Mouse (Mus musculus) neural tube, embryonic 11.5 days (tissue): ENCODE data around the gene Eml1. TPM values are rescaled to one million over a fixed set of nuclear protein-coding genes. Genes with fewer than 3 reads are reported as not detected.
"Not testable (repeated sequence)": the region's sequence is repeated elsewhere in the genome, so short reads cannot be mapped to it uniquely, and the experiment has no call there.

Source experiments
- ATAC-seq: fragments of 200-750 bp; cut with Nextera tagmentation; 2 replicates; pipeline ENCODE4 v1.8.0; 2017; ENCODE audit warnings: moderate number of reproducible peaks, mild to moderate bottlenecking, moderate TSS enrichment, moderate library complexity; ENCODE audit not compliant: insufficient read depth, low FRiP score, low TSS enrichment
- DNase-seq: peaks from one replicate; pipeline ENCODE4 v3.0.0-alpha.2; 2015; ENCODE audit warnings: low spot score
- H3K27ac ChIP-seq: fragments of 300-500 bp; sonication (generic); 2 replicates; pipeline ENCODE4 v1.5.1; 2014; ENCODE audit warnings: low read depth, mild to moderate bottlenecking, low read length
- H3K27me3 ChIP-seq: fragments of 300-500 bp; sonication (generic); 2 replicates; pipeline ENCODE4 v1.6.1; 2014; ENCODE audit warnings: mild to moderate bottlenecking, low read length, mixed read lengths; ENCODE audit not compliant: control insufficient read depth, insufficient read depth
- H3K36me3 ChIP-seq: fragments of 300-500 bp; sonication (generic); 2 replicates; pipeline ENCODE4 v1.6.1; 2014; ENCODE audit warnings: mild to moderate bottlenecking, low read length, moderate library complexity, mixed read lengths; ENCODE audit not compliant: control insufficient read depth, insufficient read depth
- H3K4me1 ChIP-seq: fragments of 300-500 bp; sonication (generic); 2 replicates; pipeline ENCODE4 v1.6.1; 2014; ENCODE audit warnings: low read length, mixed read lengths; ENCODE audit not compliant: control insufficient read depth, insufficient read depth
- H3K4me2 ChIP-seq: fragments of 300-500 bp; sonication (generic); 2 replicates; pipeline ENCODE4 v1.6.1; 2014; ENCODE audit warnings: low read depth, mild to moderate bottlenecking, moderate library complexity
- H3K4me3 ChIP-seq: fragments of 300-500 bp; sonication (generic); 2 replicates; pipeline ENCODE4 v1.5.1; 2014; ENCODE audit warnings: low read depth, low read length
- H3K9ac ChIP-seq: fragments of 300-500 bp; sonication (generic); 2 replicates; pipeline ENCODE4 v1.6.1; 2014; ENCODE audit warnings: mild to moderate bottlenecking, low read length
- H3K9me3 ChIP-seq: fragments of 300-500 bp; sonication (generic); 2 replicates; pipeline ENCODE4 v1.6.1; 2016; ENCODE audit warnings: low read length; ENCODE audit not compliant: control insufficient read depth
- WGBS: fragments of 180-500 bp; shearing (Covaris S2); extraction: QIAGEN DNeasy Blood & Tissue Kit; methylation state at CpG from one replicate; pipeline ENCODE4 v1.1.7; 2014; 5-methylcytosine and 5-hydroxymethylcytosine counted together
- polyA plus RNA-seq: library from polyadenylated mRNA; unstranded; fragments of >200 nt; fragmentation: Nextera tagmentation; extraction: Ambion mirVana; gene quantifications from 2 replicates; pipeline ENCODE4 v1.2.1, GENCODE M21; 2014

Eml1 gene
- polyA plus RNA-seq, 1 experiment from 2014 or later: 164 TPM

DNA sequence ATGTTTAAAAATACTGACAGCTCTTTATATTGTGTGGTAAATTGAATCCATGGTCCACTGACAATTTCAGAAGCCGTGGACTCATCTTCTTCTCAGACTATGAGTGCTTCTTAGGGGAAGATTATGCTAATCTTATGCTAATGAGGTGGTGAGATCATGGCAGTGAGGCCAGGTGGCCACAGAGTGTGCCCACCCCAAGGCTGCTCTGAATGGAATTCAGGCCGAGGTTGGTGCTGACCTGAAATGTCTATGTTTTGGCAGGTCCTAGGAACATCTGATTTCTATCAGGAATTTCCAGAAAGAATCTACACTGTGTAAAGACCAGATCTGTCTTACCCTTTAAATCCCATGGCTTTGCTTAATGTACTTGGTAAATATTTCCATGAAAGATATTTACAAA is 119.0 kb downstream of the Eml1 start:
- Histone ChIP-seq H3K9me3 (no peaks in the 10 kb centered on the region), H3K27ac (no peak overlapping the region), H3K9ac (no peak overlapping the region), H3K4me1 (0 out of 2 replicates have a peak, but pooled peaks cover 3% of the 10 kb centered on the region), H3K4me3 (no peak overlapping the region), H3K4me2 (no peak overlapping the region), H3K36me3 (no peaks in the 10 kb centered on the region; the same call in 1 of the 2 replicates), H3K27me3 (no peaks in the 10 kb centered on the region)
- ATAC-seq (no peak), DNase-seq (no peak)
- 51% methylated on average over 2 of the region's 2 CpGs for WGBS

GRCm38 (mm10) chr12:108490336-108490735 is 119.6 kb downstream of the Eml1 start:
- H3K9ac ChIP-seq: no peak overlapping the region
- H3K4me2 ChIP-seq: no peak overlapping the region
- H3K27ac ChIP-seq: no peak overlapping the region
- no peak overlapping the region for H3K4me3 ChIP-seq
- H3K4me1 ChIP-seq: 0 out of 2 replicates have a peak, but pooled peaks cover 3% of the 10 kb centered on the region
- no peaks in the 10 kb centered on the region for H3K27me3 ChIP-seq
- DNase-seq (no peak), ATAC-seq (no peak)
- 91% methylated on average over 6 of the region's 6 CpGs for WGBS
- H3K9me3 ChIP-seq: no peaks in the 10 kb centered on the region
- H3K36me3 ChIP-seq: no peaks in the 10 kb centered on the region; the same call in 1 of the 2 replicates

DNA sequence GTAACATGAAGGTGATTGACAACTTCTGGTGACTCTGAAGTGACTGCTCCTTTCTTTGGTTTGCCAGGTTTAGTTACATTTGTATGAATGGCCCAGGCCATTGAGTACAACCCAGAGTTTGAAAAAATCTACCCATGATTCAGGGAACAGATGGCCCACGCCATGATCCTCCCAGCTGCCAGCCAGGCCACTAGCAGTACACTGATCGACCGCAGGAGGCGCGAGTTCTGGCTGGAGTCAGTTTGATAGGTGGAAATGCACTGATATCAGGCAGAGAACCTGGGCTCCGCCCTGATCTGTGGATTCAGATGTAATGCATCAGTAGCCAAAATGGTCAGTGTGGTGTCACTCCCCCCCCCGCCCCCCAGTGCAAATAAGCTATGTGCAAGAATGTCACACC is 120.2 kb downstream of the Eml1 start:
- Histone ChIP-seq H3K36me3 (no peaks in the 10 kb centered on the region; the same call in 1 of the 2 replicates), H3K9me3 (no peaks in the 10 kb centered on the region), H3K9ac (no peak overlapping the region), H3K27ac (no peak overlapping the region), H3K4me2 (no peak overlapping the region), H3K27me3 (no peaks in the 10 kb centered on the region), H3K4me1 (0 out of 2 replicates have a peak, but pooled peaks cover 3% of the 10 kb centered on the region), H3K4me3 (no peak overlapping the region)
- ATAC-seq (no peak), DNase-seq (peak; percentile 52)
- 61% methylated on average over 7 of the region's 7 CpGs for WGBS

DNA sequence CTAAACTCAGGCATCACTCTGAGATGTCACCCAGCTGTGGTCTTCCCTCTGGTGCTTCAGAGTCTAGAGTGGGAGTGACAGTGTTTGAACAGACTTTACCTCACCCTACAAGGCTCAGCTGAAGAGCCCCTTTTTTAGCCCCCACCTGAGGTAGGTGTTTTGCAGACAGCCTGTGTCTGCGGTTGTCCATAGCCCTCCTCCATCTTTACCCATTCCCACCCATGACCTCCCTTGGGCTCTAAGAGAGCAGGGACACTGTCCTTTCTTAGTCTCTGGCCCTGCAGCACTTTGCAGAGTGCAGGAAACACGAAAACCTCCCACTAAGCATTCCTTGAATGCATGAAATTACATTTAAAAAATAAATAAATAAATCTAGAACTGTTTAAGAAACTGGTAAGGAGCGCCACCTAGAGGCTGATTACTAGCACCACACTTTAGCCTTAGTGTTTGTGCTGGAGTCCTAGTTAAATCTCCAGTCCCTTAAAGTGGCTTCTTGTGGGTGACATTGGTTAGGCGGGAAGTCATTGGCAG is 123.3 kb downstream of the Eml1 start:
- no peak for ATAC-seq
- 31% methylated on average over 4 of the region's 4 CpGs for WGBS
- H3K4me3 ChIP-seq: no peak overlapping the region

DNA sequence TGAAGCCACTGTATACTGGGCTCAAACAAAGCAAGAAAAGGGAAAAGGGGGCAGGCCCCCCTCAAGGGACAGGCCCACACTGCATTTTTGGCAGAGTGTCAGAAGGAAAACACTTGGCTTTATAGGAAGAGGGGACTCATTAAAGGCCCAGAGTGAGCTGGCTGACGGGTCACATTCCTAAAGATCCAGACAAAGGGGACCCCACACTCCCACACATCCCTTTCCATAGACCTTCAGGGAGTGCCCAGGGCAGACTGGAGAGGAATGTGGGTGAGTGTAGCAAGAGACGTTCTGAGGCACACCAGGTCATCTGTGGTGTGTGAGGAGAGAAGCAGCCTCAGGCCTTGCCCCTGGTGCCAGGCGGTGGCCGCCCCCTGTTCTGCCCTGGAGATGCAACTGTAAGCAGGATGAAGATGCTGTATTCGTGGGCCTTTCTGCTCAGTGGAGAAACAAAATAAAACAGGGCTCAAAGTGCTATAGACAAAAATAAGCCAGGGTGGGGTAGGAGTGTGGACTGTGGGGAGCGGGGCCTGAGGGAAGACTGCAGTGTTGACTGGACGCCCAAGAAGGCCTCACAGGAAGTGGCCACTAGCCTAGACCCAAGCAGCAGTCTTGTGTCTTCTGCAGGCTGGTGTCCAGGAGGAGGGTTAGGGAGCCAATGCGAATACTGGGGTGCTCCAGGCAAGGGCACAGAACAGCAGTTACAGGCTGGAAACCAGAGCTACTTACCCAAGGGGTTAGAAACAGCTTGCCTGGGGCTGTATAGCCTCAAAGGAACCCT is 124.9 kb downstream of the Eml1 start:
- Histone ChIP-seq H3K4me3 (no peak overlapping the region), H3K36me3 (no peaks in the 10 kb centered on the region; the same call in 1 of the 2 replicates), H3K4me2 (no peak overlapping the region), H3K4me1 (no peaks in the 10 kb centered on the region), H3K9me3 (no peaks in the 10 kb centered on the region), H3K9ac (no peak overlapping the region), H3K27me3 (no peaks in the 10 kb centered on the region), H3K27ac (no peak overlapping the region)
- no peak for DNase-seq
- ATAC-seq: no peak
- 82% methylated on average over 8 of the region's 8 CpGs for WGBS

More for the DNA sequence above, 123.3 kb downstream of the Eml1 start:
- Histone ChIP-seq H3K4me1 (0 out of 2 replicates have a peak, but pooled peaks cover 3% of the 10 kb centered on the region), H3K9ac (no peak overlapping the region), H3K27ac (no peak overlapping the region), H3K27me3 (no peaks in the 10 kb centered on the region), H3K4me2 (no peak overlapping the region), H3K36me3 (no peaks in the 10 kb centered on the region; the same call in 1 of the 2 replicates), H3K9me3 (no peaks in the 10 kb centered on the region)
- peak; percentile 47 for DNase-seq

GRCm38 (mm10) chr12:108503064-108503463 is 132.3 kb downstream of the Eml1 start:
- H3K27ac ChIP-seq: no peak overlapping the region
- H3K9me3 ChIP-seq: no peaks in the 10 kb centered on the region
- H3K36me3 ChIP-seq: no peaks in the 10 kb centered on the region
- H3K4me3 ChIP-seq: no peak overlapping the region
- WGBS: 77% methylated on average over 10 of the region's 10 CpGs
- no peak overlapping the region for H3K4me2 ChIP-seq
- no peaks in the 10 kb centered on the region for H3K27me3 ChIP-seq
- DNase-seq: no peak
- ATAC-seq: no peak
- no peak overlapping the region for H3K9ac ChIP-seq
- H3K4me1 ChIP-seq: no peaks in the 10 kb centered on the region

- Histone ChIP-seq H3K27ac (no peak overlapping the region), H3K36me3 (no peaks in the 10 kb centered on the region), H3K9me3 (no peaks in the 10 kb centered on the region), H3K4me3 (no peak overlapping the region), H3K9ac (no peak overlapping the region), H3K4me1 (no peaks in the 10 kb centered on the region), H3K4me2 (no peak overlapping the region), H3K27me3 (no peaks in the 10 kb centered on the region)
- ATAC-seq: no peak
- 68% methylated on average over 16 of the region's 16 CpGs for WGBS
- DNase-seq: no peak
Measured at GRCm38 (mm10) chr12:108503582-108503981, 132.8 kb downstream of the Eml1 start.

- Histone ChIP-seq H3K4me1 (no peaks in the 10 kb centered on the region), H3K27ac (no peak overlapping the region), H3K9me3 (no peaks in the 10 kb centered on the region), H3K4me2 (no peak overlapping the region), H3K27me3 (no peaks in the 10 kb centered on the region), H3K4me3 (no peak overlapping the region), H3K36me3 (no peaks in the 10 kb centered on the region), H3K9ac (no peak overlapping the region)
- 68% methylated on average over 2 of the region's 2 CpGs for WGBS
- DNase-seq (no peak), ATAC-seq (no peak)
Measured at GRCm38 (mm10) chr12:108505846-108506245, 135.1 kb downstream of the Eml1 start.

GRCm38 (mm10) chr12:108507046-108507445 is 136.3 kb downstream of the Eml1 start:
- not testable (repeated sequence) for H3K36me3 ChIP-seq, H3K9me3 ChIP-seq, H3K9ac ChIP-seq, H3K27me3 ChIP-seq, ATAC-seq, H3K27ac ChIP-seq, H3K4me1 ChIP-seq, H3K4me3 ChIP-seq, DNase-seq, H3K4me2 ChIP-seq
- 88% methylated on average over 3 of the region's 3 CpGs for WGBS
